Mouse (Mus musculus): ENCODE results near the gene Stpg4.
A peak's percentile ranks its signal among the peaks of the same experiment; 100 is the strongest.

Gene Stpg4

GRCm38 (mm10) chr17:87446767-87447611 is 19.4 kb upstream of the Stpg4 start, which contains the start of gene Calm2:
Gene Calm2, minus strand, starts transcription at chr17:87446935.
- peak; percentile 100 for DNase-seq

- peak; percentile 98 for DNase-seq
Measured at GRCm38 (mm10) chr17:87445917-87446766, 18.6 kb upstream of the Stpg4 start.

- peak; percentile 91 for DNase-seq
Measured at GRCm38 (mm10) chr17:87445337-87445916, 17.9 kb upstream of the Stpg4 start.

- DNase-seq, result no peak
Measured at GRCm38 (mm10) chr17:87444763-87445162, 17.2 kb upstream of the Stpg4 start.

GRCm38 (mm10) chr17:87441537-87441936 is 14.0 kb upstream of the Stpg4 start:
- DNase-seq, result no peak

- no peak for DNase-seq
Measured at GRCm38 (mm10) chr17:87439441-87439840, 11.9 kb upstream of the Stpg4 start.

GRCm38 (mm10) chr17:87433929-87434328 is 6.4 kb upstream of the Stpg4 start:
- no peak for DNase-seq

GRCm38 (mm10) chr17:87432743-87433142 is 5.2 kb upstream of the Stpg4 start:
- DNase-seq, result no peak

- DNase-seq, result no peak
Measured at GRCm38 (mm10) chr17:87432314-87432713, 4.8 kb upstream of the Stpg4 start.

- DNase-seq, result peak; percentile 65
Measured at GRCm38 (mm10) chr17:87429431-87429830, 1.9 kb upstream of the Stpg4 start.

GRCm38 (mm10) chr17:87418082-87418481 is 9.5 kb downstream of the Stpg4 start:
- no peak for DNase-seq

- no peak for DNase-seq
Measured at GRCm38 (mm10) chr17:87406646-87407045, 20.9 kb downstream of the Stpg4 start.

- DNase-seq, result peak; percentile 96
Measured at GRCm38 (mm10) chr17:87405576-87405975, 22.0 kb downstream of the Stpg4 start.

- peak; percentile 85 for DNase-seq
Measured at GRCm38 (mm10) chr17:87403462-87403861, 24.1 kb downstream of the Stpg4 start.

GRCm38 (mm10) chr17:87402444-87402843 is 25.1 kb downstream of the Stpg4 start:
- DNase-seq, result no peak

- DNase-seq, result peak; percentile 90
Measured at GRCm38 (mm10) chr17:87397088-87397487, 30.5 kb downstream of the Stpg4 start.

- peak; percentile 99 for DNase-seq
Measured at GRCm38 (mm10) chr17:87391242-87391641, 36.3 kb downstream of the Stpg4 start.

GRCm38 (mm10) chr17:87387068-87387467 is 40.5 kb downstream of the Stpg4 start:
- peak; percentile 97 for DNase-seq

GRCm38 (mm10) chr17:87385835-87386234 is 41.7 kb downstream of the Stpg4 start:
- DNase-seq, result peak; percentile 93

- peak; percentile 91 for DNase-seq
Measured at GRCm38 (mm10) chr17:87380681-87381080, 46.9 kb downstream of the Stpg4 start.

- DNase-seq, result peak; percentile 96
Measured at GRCm38 (mm10) chr17:87379821-87380220, 47.7 kb downstream of the Stpg4 start.

- no peak for DNase-seq
Measured at GRCm38 (mm10) chr17:87379160-87379624, 48.3 kb downstream of the Stpg4 start.

Data from heart, adult 11 months (tissue).